In the genomic region with DNA sequence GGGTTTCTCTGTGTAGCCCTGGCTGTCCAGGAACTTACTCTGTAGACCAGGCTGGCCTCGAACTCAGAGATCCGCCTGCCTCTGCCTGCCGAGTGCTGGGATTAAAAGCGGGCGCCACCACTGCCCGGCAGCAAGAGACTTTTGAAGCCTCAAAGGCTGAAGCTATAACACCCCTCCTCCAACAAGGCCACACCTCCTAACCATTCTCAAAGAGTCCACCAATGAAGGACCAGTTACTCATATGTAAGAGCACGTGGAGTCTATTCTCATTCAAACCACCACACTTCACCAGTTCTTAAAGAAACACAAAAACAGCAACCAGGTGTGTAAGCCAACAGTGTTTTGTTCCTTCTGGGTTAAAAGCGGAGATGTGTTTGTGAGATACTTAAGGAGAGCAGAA, we compare ENCODE assay signal across 30 mouse cellular contexts. TPM values are rescaled to one million over a fixed set of nuclear protein-coding genes. Genes with fewer than 3 reads are reported as not detected.
DNase-seq lines count a peak whose midpoint lies in the region; ATAC-seq and TF ChIP-seq lines count a peak whose summit lies in the region.
"Had no signal": no experiment of that assay in that cellular context is flagged by ENCODE, and none has a peak within 500 bp of the region (broad histone marks: within the 10 kb centered on the region; RNA-seq: fewer than 3 reads in every experiment).

No protein-coding gene starts in this region.

- H3K9ac ChIP-seq in heart, embryonic 11.5 days (ENCODE audit: low read depth, low read length) = no peak overlapping the region
- no peak overlapping the region for H3K9ac ChIP-seq in heart, adult 2 months (ENCODE audit: low read depth, low read length)
- H3K9ac ChIP-seq in liver, embryonic 14.5 days (replicated peaks) = peak overlapping the region; percentile 97
- H3K9ac ChIP-seq: forebrain, embryonic 13.5 days; hindbrain, embryonic 15.5 days; kidney, embryonic 15.5 days; limb, embryonic 15.5 days; midbrain, embryonic 15.5 days; stomach, embryonic 15.5 days had no signal

- peak overlapping the region; percentile 71 for H3K4me2 ChIP-seq in heart, embryonic 11.5 days
- H3K4me2 ChIP-seq in liver, embryonic 14.5 days (ENCODE audit: low read depth) = peak overlapping the region; percentile 97
- H3K4me2 ChIP-seq: forebrain, embryonic 13.5 days; hindbrain, embryonic 15.5 days; kidney, embryonic 15.5 days; limb, embryonic 15.5 days; midbrain, embryonic 15.5 days; stomach, embryonic 15.5 days had no signal

- no peaks in the 10 kb centered on the region for H3K79me2 ChIP-seq in heart, adult 2 months (replicated peaks; ENCODE audit: control insufficient read depth, insufficient read depth, low read length)

- peaks cover 18% of the 10 kb centered on the region for H3K4me1 ChIP-seq in heart, embryonic 11.5 days (ENCODE audit: control insufficient read depth, insufficient read depth, low read length)
- no peaks in the 10 kb centered on the region; the same call in 1 of the 2 replicates for H3K4me1 ChIP-seq in heart, adult 2 months (ENCODE audit: control insufficient read depth, insufficient read depth, low read length)
- peaks cover 89% of the 10 kb centered on the region for H3K4me1 ChIP-seq in G1E (ENCODE audit: insufficient read depth, low read depth, low read length)
- H3K4me1 ChIP-seq in liver, embryonic 14.5 days (replicated peaks; ENCODE audit: control insufficient read depth in 2 of 2, insufficient read depth in 2 of 2, low read length in 1 of 2) = peaks cover 47 to 55% of the 10 kb centered on the region in 2 experiments
- H3K4me1 ChIP-seq: forebrain, embryonic 13.5 days; hindbrain, embryonic 15.5 days; midbrain, embryonic 15.5 days had no signal

- no peak for ATAC-seq in heart, embryonic 11.5 days (replicated peaks; ENCODE audit: insufficient number of reproducible peaks, low FRiP score, low TSS enrichment)
- ATAC-seq in G1E (ENCODE audit: extremely low read depth, insufficient number of reproducible peaks, low FRiP score, poor library complexity, severe bottlenecking) = no peak
- ATAC-seq in erythroblast, adult 5-6 weeks (replicated peaks; ENCODE audit: low FRiP score, poor library complexity, severe bottlenecking) = peak; percentile 38
- no peak for ATAC-seq in liver, embryonic 14.5 days (ENCODE audit: insufficient read depth)
- ATAC-seq: CD4-positive, CD25-positive, alpha-beta regulatory T cell, adult 4 months; forebrain, embryonic 13.5 days; intestine, embryonic 16.5 days; midbrain, embryonic 15.5 days had no signal

- H3K27me3 ChIP-seq in heart, embryonic 11.5 days (ENCODE audit: control insufficient read depth, insufficient read depth, low read length) = peaks cover 12% of the 10 kb centered on the region
- peaks cover 2% of the 10 kb centered on the region; the same call in 1 of the 2 replicates for H3K27me3 ChIP-seq in heart, adult 2 months (ENCODE audit: control insufficient read depth, insufficient read depth, low read length)
- H3K27me3 ChIP-seq in G1E (ENCODE audit: insufficient read depth, low read length) = no peaks in the 10 kb centered on the region
- no peaks in the 10 kb centered on the region for H3K27me3 ChIP-seq in liver, embryonic 14.5 days (ENCODE audit: control insufficient read depth, insufficient read depth, low read length)

- H3K9me3 ChIP-seq in heart, embryonic 11.5 days (replicated peaks; ENCODE audit: control insufficient read depth, low read length) = no peaks in the 10 kb centered on the region
- H3K9me3 ChIP-seq in G1E (replicated peaks) = no peaks in the 10 kb centered on the region
- no peaks in the 10 kb centered on the region for H3K9me3 ChIP-seq in liver, embryonic 14.5 days (ENCODE audit: control insufficient read depth, low read length)
- H3K9me3 ChIP-seq: forebrain, embryonic 13.5 days; hindbrain, embryonic 15.5 days; kidney, embryonic 15.5 days; limb, embryonic 15.5 days; midbrain, embryonic 15.5 days; stomach, embryonic 15.5 days had no signal

- intact Hi-C loops in heart, adult 2 months (cut with DNase I) = no loop called here

- TF ChIP-seq CTCF in heart, adult 2 months (IDR thresholded peaks at IDR 0.05) = no peak
- no peak for TF ChIP-seq CTCF in G1E (IDR thresholded peaks at IDR 0.05; ENCODE audit: low read depth, low read length)
- TF ChIP-seq CTCF in liver, embryonic 14.5 days (IDR thresholded peaks at IDR 0.05; ENCODE audit: low read depth) = no peak

- H3K36me3 ChIP-seq in heart, embryonic 11.5 days (ENCODE audit: control insufficient read depth, insufficient read depth, low read length) = no peaks in the 10 kb centered on the region
- no peaks in the 10 kb centered on the region for H3K36me3 ChIP-seq in heart, adult 2 months (ENCODE audit: control insufficient read depth, insufficient read depth, low read length)
- H3K36me3 ChIP-seq in G1E (replicated peaks) = peaks cover 2% of the 10 kb centered on the region
- peaks cover 53% of the 10 kb centered on the region for H3K36me3 ChIP-seq in liver, embryonic 14.5 days (replicated peaks; ENCODE audit: control insufficient read depth, insufficient read depth, low read depth)
- H3K36me3 ChIP-seq: hindbrain, embryonic 15.5 days; kidney, embryonic 15.5 days; limb, embryonic 15.5 days; midbrain, embryonic 15.5 days; stomach, embryonic 15.5 days had no signal

- TF ChIP-seq POLR2A in heart, adult 2 months (IDR thresholded peaks at IDR 0.05; ENCODE audit: insufficient read depth, low read depth, low read length) = no peak

- no peak overlapping the region for H3K4me3 ChIP-seq in heart, embryonic 11.5 days (ENCODE audit: low read depth, low read length)
- no peak overlapping the region for H3K4me3 ChIP-seq in heart, adult 2 months
- H3K4me3 ChIP-seq in G1E (ENCODE audit: low read depth, low read length) = peak overlapping the region; percentile 36; the same call in 1 of the 2 replicates
- H3K4me3 ChIP-seq in liver, embryonic 14.5 days (ENCODE audit: insufficient read depth in 1 of 2, low read depth in 2 of 2, low read length in 2 of 2) = peak overlapping the region; percentile 62 to 95
- H3K4me3 ChIP-seq: forebrain, embryonic 13.5 days; hindbrain, embryonic 15.5 days; kidney, embryonic 15.5 days; limb, embryonic 15.5 days; midbrain, embryonic 15.5 days; myocyte; stomach, embryonic 15.5 days had no signal

- WGBS in heart, embryonic 11.5 days (ENCODE audit: insufficient replicate concordance) = 83% methylated on average over 8 of the region's 8 CpGs
- 90% methylated on average over 8 of the region's 8 CpGs for whole genome bisulfite sequencing in heart, adult 2 months
- 56% methylated on average over 8 of the region's 8 CpGs for WGBS in liver, embryonic 14.5 days (ENCODE audit: insufficient replicate concordance)

- no peak for TF ChIP-seq EP300 in heart, adult 2 months (IDR thresholded peaks at IDR 0.05; ENCODE audit: insufficient read depth, low read depth, low read length)
- TF ChIP-seq EP300 in liver, embryonic 14.5 days (IDR thresholded peaks at IDR 0.05; ENCODE audit: low read depth) = no peak

- H3K27ac ChIP-seq in heart, embryonic 11.5 days (ENCODE audit: low read depth, low read length) = no peak overlapping the region
- no peak overlapping the region for H3K27ac ChIP-seq in heart, adult 2 months
- peak overlapping the region; percentile 99 for H3K27ac ChIP-seq in liver, embryonic 14.5 days
- H3K27ac ChIP-seq: forebrain, embryonic 13.5 days; hindbrain, embryonic 15.5 days; kidney, embryonic 15.5 days; limb, embryonic 15.5 days; midbrain, embryonic 15.5 days; stomach, embryonic 15.5 days had no signal

- DNase-seq in heart, adult 2 months = no peak
- DNase-seq in G1E (ENCODE audit: low spot score) = no peak
- DNase-seq in liver, embryonic 14.5 days (ENCODE audit: low read depth in 3 of 3, low spot score in 3 of 3) = no peak
- DNase-seq in cerebellum, adult 11-12 months = no peak
- no peak for DNase-seq in frontal cortex, postnatal 25 days (ENCODE audit: low spot score in 2 of 2)
- no peak for DNase-seq in right cerebral cortex, adult 18-20 months
- DNase-seq: adrenal gland, adult 8-10 months; cerebellum, adult 2 months; cerebellum, postnatal 36 days; gastrocnemius, postnatal 25 days; heart, postnatal 4 days; lung, postnatal 10 days; right cerebral cortex, postnatal 14 days; spleen, adult 18-20 months; thymus, adult 18-20 months; thymus, postnatal 4 days had no signal

RNA-seq across cellular contexts. Expression of a gene that starts 3.3 kb away (rescaled TPM):
- 54.0 and 68.6 TPM in 2 replicates for polyA plus RNA-seq in heart, embryonic 11.5 days (2014; fragmentation: Nextera tagmentation; extraction: Ambion mirVana)
- total RNA-seq in heart, adult 2 months (2021) = 1 to 10 TPM; 3.2 to 5.7 TPM
- polyA plus RNA-seq in heart, adult 2 months (2012; rRNA removed) = 5.8 and 6.0 TPM in 2 replicates
- total RNA-seq in G1E (2014; fragmentation: Nextera tagmentation) (3.2 and 69.7 TPM in 2 replicates), G1E (2017) (9.8 and 12.4 TPM in 2 replicates)
- polyA plus RNA-seq in G1E (2012) = 2.9 and 3.3 TPM in 2 replicates
- 408 and 436 TPM in 2 replicates for total RNA-seq in erythroblast, adult 5-6 weeks (2015; ENCODE audit: low replicate concordance)
- total RNA-seq in erythroblast, adult 5-6 weeks (2017; ENCODE audit: low replicate concordance) = 820 and 839 TPM in 2 replicates
- polyA plus RNA-seq in liver, embryonic 14.5 days (2012; rRNA removed) = 260 and 298 TPM in 2 replicates
- polyA plus RNA-seq in liver, embryonic 14.5 days (2014; fragmentation: Nextera tagmentation; extraction: Ambion mirVana) = 576 and 578 TPM in 2 replicates
- total RNA-seq: gastrocnemius, postnatal 25 days; layer of hippocampus, postnatal 14 days; left cerebral cortex, postnatal 25 days had no signal
- polyA plus RNA-seq: large intestine, adult 2 months had no signal

RNA-seq across cellular contexts. Expression of a gene that starts 14.5 kb away (rescaled TPM):
- polyA plus RNA-seq in heart, embryonic 11.5 days (2014; fragmentation: Nextera tagmentation; extraction: Ambion mirVana) = 20.7 and 22.6 TPM in 2 replicates
- 10 to 100 TPM; 16.9 to 23.4 TPM for total RNA-seq in heart, adult 2 months (2021)
- polyA plus RNA-seq in heart, adult 2 months (2012; rRNA removed) = 5.5 and 9.2 TPM in 2 replicates
- 71.8 and 74.9 TPM in 2 replicates for total RNA-seq in G1E (2014; fragmentation: Nextera tagmentation)
- 44.8 and 49.3 TPM in 2 replicates for total RNA-seq in G1E (2017)
- polyA plus RNA-seq in G1E (2012) = 11.3 and 11.4 TPM in 2 replicates
- 13.0 and 19.4 TPM in 2 replicates for total RNA-seq in erythroblast, adult 5-6 weeks (2015; ENCODE audit: low replicate concordance)
- total RNA-seq in erythroblast, adult 5-6 weeks (2017; ENCODE audit: low replicate concordance) = 36.0 and 39.9 TPM in 2 replicates
- polyA plus RNA-seq in liver, embryonic 14.5 days (2012; rRNA removed) = 5.7 and 9.3 TPM in 2 replicates
- 11.7 and 13.0 TPM in 2 replicates for polyA plus RNA-seq in liver, embryonic 14.5 days (2014; fragmentation: Nextera tagmentation; extraction: Ambion mirVana)

RNA-seq across cellular contexts. Expression of a gene that starts 47.2 kb away (rescaled TPM):
- 149 and 150 TPM in 2 replicates for polyA plus RNA-seq in heart, embryonic 11.5 days (2014; fragmentation: Nextera tagmentation; extraction: Ambion mirVana)
- 10 to 100 TPM; 59.3 to 69.2 TPM for total RNA-seq in heart, adult 2 months (2021)
- polyA plus RNA-seq in heart, adult 2 months (2012; rRNA removed) = 81.8 and 106 TPM in 2 replicates
- total RNA-seq in G1E (2014; fragmentation: Nextera tagmentation) = 174 and 225 TPM in 2 replicates
- total RNA-seq in G1E (2017) = 218 and 250 TPM in 2 replicates
- 8.0 and 10.3 TPM in 2 replicates for polyA plus RNA-seq in G1E (2012)
- 150 and 151 TPM in 2 replicates for total RNA-seq in erythroblast, adult 5-6 weeks (2015; ENCODE audit: low replicate concordance)
- total RNA-seq in erythroblast, adult 5-6 weeks (2017; ENCODE audit: low replicate concordance) = 200 and 208 TPM in 2 replicates
- 44.2 and 50.8 TPM in 2 replicates for polyA plus RNA-seq in liver, embryonic 14.5 days (2012; rRNA removed)
- polyA plus RNA-seq in liver, embryonic 14.5 days (2014; fragmentation: Nextera tagmentation; extraction: Ambion mirVana) = 59.5 and 65.1 TPM in 2 replicates

RNA-seq across cellular contexts. Expression of a gene that starts 55.7 kb away (rescaled TPM):
- 331 and 353 TPM in 2 replicates for polyA plus RNA-seq in heart, embryonic 11.5 days (2014; fragmentation: Nextera tagmentation; extraction: Ambion mirVana)
- 100 to 1,000 TPM; 137 to 175 TPM for total RNA-seq in heart, adult 2 months (2021)
- polyA plus RNA-seq in heart, adult 2 months (2012; rRNA removed) = 192 TPM in 2 replicates
- 260 and 286 TPM in 2 replicates for total RNA-seq in G1E (2014; fragmentation: Nextera tagmentation)
- total RNA-seq in G1E (2017) = 446 and 492 TPM in 2 replicates
- 468 and 529 TPM in 2 replicates for polyA plus RNA-seq in G1E (2012)
- 2,585 and 2,588 TPM in 2 replicates for total RNA-seq in erythroblast, adult 5-6 weeks (2015; ENCODE audit: low replicate concordance)
- total RNA-seq in erythroblast, adult 5-6 weeks (2017; ENCODE audit: low replicate concordance) = 1,104 and 1,368 TPM in 2 replicates
- 228 and 239 TPM in 2 replicates for polyA plus RNA-seq in liver, embryonic 14.5 days (2012; rRNA removed)
- polyA plus RNA-seq in liver, embryonic 14.5 days (2014; fragmentation: Nextera tagmentation; extraction: Ambion mirVana) = 151 and 161 TPM in 2 replicates

Comparison
In these comparisons a context has a peak if more than half of its experiments do, and no peak if none do; other contexts are left out.
1. H3K4me3 ChIP-seq: peak in G1E (single experiment) and liver, embryonic 14.5 days (2 of 2); none in heart, embryonic 11.5 days (single experiment) and heart, adult 2 months (single experiment).